Mouse (Mus musculus): ENCODE results near the gene Cnr1.

Gene Cnr1

DNA sequence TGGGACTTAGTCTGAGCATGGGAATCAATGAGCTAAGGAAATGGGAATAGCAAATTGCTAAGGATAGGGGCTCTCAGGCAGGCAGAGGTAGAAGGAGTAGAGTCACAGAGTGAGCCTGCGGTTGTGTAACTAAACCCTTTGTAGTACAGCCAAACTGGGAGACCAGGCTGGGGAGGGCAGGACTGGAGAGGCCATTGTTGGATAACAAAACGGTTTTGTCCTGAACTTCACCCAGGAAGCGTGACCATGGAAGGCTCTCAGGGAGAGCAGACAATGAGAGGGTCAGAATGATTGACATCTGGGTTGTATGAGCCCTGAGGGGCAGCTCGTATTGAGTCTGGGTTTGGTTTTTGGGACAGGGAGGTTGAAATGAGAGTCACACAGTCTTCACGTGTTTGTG lies 17.2 kb downstream of the Cnr1 start:
- no peak for DNase-seq

DNA sequence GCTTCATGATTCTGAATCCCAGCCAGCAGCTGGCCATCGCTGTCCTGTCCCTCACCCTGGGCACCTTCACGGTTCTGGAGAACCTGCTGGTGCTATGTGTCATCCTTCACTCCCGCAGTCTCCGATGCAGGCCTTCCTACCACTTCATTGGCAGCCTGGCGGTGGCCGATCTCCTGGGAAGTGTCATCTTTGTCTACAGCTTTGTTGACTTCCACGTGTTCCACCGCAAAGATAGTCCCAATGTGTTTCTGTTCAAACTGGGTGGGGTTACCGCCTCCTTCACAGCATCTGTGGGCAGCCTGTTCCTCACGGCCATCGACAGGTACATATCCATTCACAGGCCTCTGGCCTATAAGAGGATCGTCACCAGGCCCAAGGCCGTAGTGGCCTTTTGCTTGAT lies 19.5 kb downstream of the Cnr1 start:
- DNase-seq: no peak

- no peak for DNase-seq
Measured at GRCm38 (mm10) chr4:33945742-33946141, 21.3 kb downstream of the Cnr1 start.

- no peak for DNase-seq
Measured at GRCm38 (mm10) chr4:33947584-33947983, 23.2 kb downstream of the Cnr1 start.

DNA sequence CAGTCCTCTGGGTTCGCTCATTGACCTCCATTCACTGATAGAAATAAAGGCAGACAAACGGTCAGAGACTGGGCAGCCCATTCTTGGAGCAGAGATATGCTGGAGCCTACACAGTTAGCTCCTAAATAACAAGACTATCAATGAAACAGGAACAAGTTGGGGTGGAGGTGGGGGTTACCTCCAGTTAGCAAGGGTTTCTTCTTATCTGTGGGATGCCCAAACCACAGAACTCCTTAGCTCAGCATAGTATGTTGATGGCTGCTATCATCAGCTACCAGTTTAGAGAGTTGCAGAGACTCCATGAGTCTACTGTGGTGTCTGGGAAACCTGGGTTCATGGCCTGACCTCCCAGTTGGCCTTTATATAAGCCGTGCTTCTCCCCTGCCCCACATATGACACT lies 33.0 kb downstream of the Cnr1 start:
- no peak for DNase-seq

DNA sequence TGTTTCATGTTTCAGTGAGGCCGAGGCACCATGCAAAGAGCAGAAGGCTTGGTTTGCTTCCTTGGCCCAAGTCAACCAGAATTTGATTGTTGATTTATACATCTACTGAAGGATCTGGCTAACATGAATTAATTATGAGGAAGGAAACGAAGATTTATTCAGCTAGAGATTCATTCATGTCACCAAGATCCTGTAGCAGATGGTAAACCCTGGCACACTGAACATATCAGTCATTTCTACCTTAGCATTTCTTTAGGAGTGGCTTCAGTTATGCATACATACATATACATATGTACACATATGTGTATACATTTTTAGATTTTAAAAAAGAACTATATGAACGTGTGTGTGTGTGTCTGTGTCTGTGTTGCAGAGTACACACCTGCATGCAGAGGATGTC lies 34.1 kb downstream of the Cnr1 start:
- no peak for DNase-seq

DNA sequence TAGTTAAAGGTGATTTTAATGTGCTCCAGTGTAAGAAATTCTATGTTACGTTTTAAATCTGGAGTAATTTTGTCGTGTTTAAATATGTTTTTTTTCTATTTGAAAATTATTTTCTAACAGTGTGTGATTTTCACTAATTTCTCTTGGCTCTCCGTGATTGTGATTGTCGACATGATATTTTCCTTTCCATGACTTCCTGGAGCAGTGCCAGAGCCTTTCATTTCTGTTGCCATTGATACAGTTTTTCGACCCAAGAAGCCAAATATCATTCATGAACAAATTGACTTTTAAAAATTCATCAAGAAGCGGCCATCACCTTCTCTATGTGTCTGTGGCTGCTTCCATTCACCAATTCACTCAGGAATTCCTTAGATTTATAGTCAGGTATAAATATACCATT lies 35.4 kb downstream of the Cnr1 start:
- no peak for DNase-seq

- DNase-seq: no peak
Measured at GRCm38 (mm10) chr4:33970726-33971125, 46.3 kb downstream of the Cnr1 start.

- DNase-seq: no peak
Measured at GRCm38 (mm10) chr4:33988466-33989089, 64.2 kb downstream of the Cnr1 start.

DNA sequence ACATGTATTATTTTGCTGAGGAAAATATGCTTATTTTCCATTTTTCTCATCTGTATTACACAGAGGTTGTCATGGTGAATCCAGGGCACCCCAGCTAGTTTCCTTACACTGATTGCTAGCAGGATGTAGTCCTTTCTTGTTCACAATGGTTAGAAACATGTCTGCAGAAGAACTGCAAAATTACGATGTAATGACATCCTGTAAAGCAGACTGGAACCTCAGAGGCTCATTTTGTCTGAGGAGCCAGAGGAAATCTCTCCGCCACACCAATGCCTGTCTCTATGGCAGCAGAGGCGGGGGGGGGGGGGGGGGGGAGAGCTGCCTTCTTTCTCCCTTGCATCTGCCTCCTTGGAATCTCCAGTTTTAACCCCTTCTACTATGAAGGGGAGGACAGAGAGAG lies 68.3 kb downstream of the Cnr1 start:
- DNase-seq: no peak

GRCm38 (mm10) chr4:33996382-33996781 lies 72.0 kb downstream of the Cnr1 start:
- DNase-seq: no peak

Data from right cerebral cortex, adult 18-20 months (tissue).